Mouse (Mus musculus): ENCODE data around the gene Olfr1252.

The Olfr1252 gene

DNA sequence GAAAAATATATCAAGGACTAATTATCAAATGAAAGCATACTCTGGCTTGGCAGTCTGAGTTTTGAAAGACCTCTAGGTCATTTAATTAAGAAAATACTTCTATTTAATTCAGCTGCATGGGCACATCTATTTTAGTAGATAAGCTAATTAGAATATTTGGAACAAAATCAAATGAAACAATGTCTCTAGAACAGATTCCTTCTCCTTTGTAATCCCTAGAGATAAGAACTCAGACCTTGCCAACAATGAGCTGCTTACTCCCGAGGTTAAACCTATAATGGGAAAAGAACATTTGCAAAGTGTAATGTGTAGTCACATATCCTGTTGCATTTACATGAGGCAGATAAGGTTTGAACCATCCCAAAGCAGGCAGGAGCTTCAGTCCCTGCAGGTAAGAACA lies at the start of gene Olfr1252:
TSS of gene Olfr1252 (minus strand) at position 101 of the 400 bp plus-strand sequence.
- no peak for DNase-seq

DNA sequence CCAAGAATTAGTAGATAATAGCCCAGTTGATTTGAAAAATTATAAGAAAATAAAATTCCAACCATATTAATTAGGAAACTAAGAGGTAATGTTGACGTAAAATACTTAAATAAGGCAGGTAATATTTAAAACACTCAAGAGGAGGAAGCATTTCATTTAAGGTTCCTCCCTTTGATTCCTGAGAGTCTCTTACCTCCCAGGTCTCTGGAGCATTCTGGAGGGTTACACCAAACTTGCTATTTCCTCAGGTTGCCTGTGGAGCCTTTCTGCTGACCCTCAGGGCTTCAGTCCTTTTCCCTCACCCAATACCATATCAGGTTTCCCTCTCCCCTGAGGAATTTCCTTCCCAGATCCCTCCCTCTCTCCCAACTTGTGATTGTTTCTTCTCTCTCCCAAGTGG lies 32.2 kb upstream of the Olfr1252 start, which contains the start of gene Olfr1253:
TSS of gene Olfr1253 (minus strand) at position 101 of the 400 bp plus-strand sequence.
- DNase-seq: no peak

DNA sequence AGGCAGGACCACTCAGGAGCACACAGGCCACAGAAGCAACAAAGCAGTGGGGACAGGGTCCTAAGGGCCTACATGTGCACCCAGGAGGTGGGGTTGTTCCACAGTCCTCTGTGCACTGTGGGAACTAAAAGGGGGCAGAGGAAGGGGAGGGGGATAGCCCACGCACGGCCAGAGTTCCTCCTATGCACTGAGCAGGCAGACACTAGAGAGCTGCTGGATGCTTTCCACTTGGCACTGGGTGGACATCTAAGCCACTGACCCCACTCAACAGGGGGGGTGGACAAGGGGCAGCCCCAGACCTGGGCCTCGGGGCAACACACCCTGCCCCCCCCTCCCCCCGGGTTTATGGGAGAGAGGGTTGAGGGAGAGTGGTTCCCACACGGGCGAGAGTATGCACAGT lies 32.8 kb downstream of the Olfr1252 start:
- DNase-seq: no peak

DNA sequence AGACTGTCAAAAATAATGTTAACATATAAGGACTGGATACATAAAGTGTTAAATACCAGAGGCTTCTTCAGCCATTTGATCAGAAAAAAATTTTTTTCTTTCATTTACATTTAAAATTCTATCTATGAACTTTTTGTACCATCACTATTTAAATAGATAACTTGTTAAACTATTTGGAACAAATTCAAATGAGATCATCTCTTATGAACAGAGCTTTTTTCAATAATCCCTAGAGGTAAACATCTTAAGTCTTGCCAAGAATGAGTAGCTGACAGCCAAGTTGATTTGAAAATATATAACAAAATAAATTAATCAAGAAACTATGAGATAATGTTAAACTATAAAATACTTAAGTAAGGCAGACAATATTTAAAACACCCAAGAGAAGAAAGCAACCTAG lies 53.0 kb downstream of the Olfr1252 start, which contains the start of gene Olfr1251:
TSS of gene Olfr1251 (minus strand) at position 101 of the 400 bp plus-strand sequence.
- DNase-seq: no peak
